Mouse (Mus musculus) CH12.LX (cell line): ENCODE measurements at regions not wholly inside any gene's neighbourhood (a gene's known extent, or its start where the extent isn't known, plus 50 kb on each side); places are given as distances from the start of the nearest gene placed in this dataset.

Experiments
- DNase-seq: peaks from one replicate; pipeline ENCODE4 v3.0.0-alpha.2; 2013; ENCODE audit errors: extremely low read depth
- H3K27ac ChIP-seq: 2 replicates; pipeline ENCODE4 v1.5.1; 2012; ENCODE audit warnings: low read depth, mild to moderate bottlenecking, control low read depth, moderate library complexity; ENCODE audit not compliant: insufficient read depth
- H3K27me3 ChIP-seq: replicated peaks from 2 replicates; pipeline ENCODE3; 2012; ENCODE audit warnings: inconsistent platforms
- H3K36me3 ChIP-seq, 2 experiments: replicated peaks in 1 of 2; 2 replicates each; pipeline versions ENCODE3 to v1.6.1; 2012; ENCODE audit warnings: inconsistent platforms in 1 of 2, low read length in 1 of 2, mild to moderate bottlenecking in 1 of 2, mixed read lengths in 1 of 2, moderate library complexity in 1 of 2; ENCODE audit not compliant: control insufficient read depth in 1 of 2, insufficient read depth in 1 of 2
- H3K4me1 ChIP-seq, 2 experiments: 2 replicates each; pipeline ENCODE4 v1.6.1; 2012; ENCODE audit warnings: inconsistent platforms in 1 of 2, moderate library complexity in 1 of 2; ENCODE audit not compliant: insufficient read depth in 2 of 2, control insufficient read depth in 1 of 2
- H3K4me2 ChIP-seq: 2 replicates; pipeline ENCODE4 v1.6.1; 2012; ENCODE audit warnings: low read depth, mild to moderate bottlenecking, control low read depth; ENCODE audit not compliant: poor library complexity, insufficient read depth, severe bottlenecking
- H3K4me3 ChIP-seq, 3 experiments: fragments of 150-350 bp in 1 of 3; sonication (generic) in 1 of 3; replicated peaks in 1 of 3; 2 replicates each; pipeline versions ENCODE3 to v1.5.1; 2011 to 2012; ENCODE audit warnings: low read depth in 2 of 3, low read length in 2 of 3, mild to moderate bottlenecking in 2 of 3, moderate library complexity in 2 of 3, control low read depth in 1 of 3, improper control_type of control experiment in 1 of 3, inconsistent platforms in 1 of 3, mixed read lengths in 1 of 3; ENCODE audit not compliant: poor library complexity in 1 of 3
- H3K79me2 ChIP-seq: replicated peaks from 2 replicates; pipeline ENCODE4 v1.6.1; 2012; ENCODE audit warnings: mild to moderate bottlenecking, moderate library complexity; ENCODE audit not compliant: control insufficient read depth, poor library complexity, insufficient read depth, severe bottlenecking; ENCODE audit errors: extremely low read depth
- H3K9ac ChIP-seq: 2 replicates; pipeline ENCODE4 v1.6.1; 2012; ENCODE audit warnings: low read depth, mild to moderate bottlenecking, control low read depth, moderate library complexity; ENCODE audit not compliant: insufficient read depth
- H3K9me3 ChIP-seq: replicated peaks from 2 replicates; pipeline ENCODE3; 2012; ENCODE audit warnings: low read length, inconsistent platforms, mixed read lengths
- CHD1 ChIP-seq: IDR thresholded peaks from 2 replicates; pipeline ENCODE4 v1.6.1; 2012; ENCODE audit warnings: low read depth, low read length, improper control_type of control experiment, inconsistent platforms
- CTCF ChIP-seq, 2 experiments: IDR thresholded peaks in 1 of 2; conservative IDR thresholded peaks in 1 of 2; 2 replicates each; pipeline ENCODE4 v1.5.1; 2011 to 2012; ENCODE audit warnings: low read depth in 2 of 2, low read length in 2 of 2, improper control_type of control experiment in 1 of 2, inconsistent platforms in 1 of 2, mild to moderate bottlenecking in 1 of 2, moderate library complexity in 1 of 2
- EP300 ChIP-seq: IDR thresholded peaks from 2 replicates; pipeline ENCODE4 v1.6.1; 2011; ENCODE audit warnings: low read length, improper control_type of control experiment
- HCFC1 ChIP-seq: IDR thresholded peaks from 2 replicates; pipeline ENCODE4 v1.6.1; 2012; ENCODE audit warnings: low read depth, mild to moderate bottlenecking, inconsistent platforms, low read length, improper control_type of control experiment
- IRF4 ChIP-seq: IDR thresholded peaks from 2 replicates; pipeline ENCODE4 v1.6.1; 2014; ENCODE audit warnings: low read depth, mild to moderate bottlenecking, inconsistent platforms, low read length, improper control_type of control experiment
- KAT2A ChIP-seq: IDR thresholded peaks from 2 replicates; pipeline ENCODE4 v1.6.1; 2012; ENCODE audit warnings: low read length, improper control_type of control experiment, inconsistent platforms; ENCODE audit not compliant: insufficient replicate concordance
- MAFK ChIP-seq: IDR thresholded peaks from 2 replicates; pipeline ENCODE4 v1.6.1; 2011; ENCODE audit warnings: low read length, improper control_type of control experiment; ENCODE audit not compliant: insufficient replicate concordance
- MAX ChIP-seq: IDR thresholded peaks from 2 replicates; pipeline ENCODE4 v1.6.1; 2011; ENCODE audit warnings: low read length, improper control_type of control experiment
- MAZ ChIP-seq: IDR thresholded peaks from 2 replicates; pipeline ENCODE4 v1.6.1; 2012; ENCODE audit warnings: low read depth, mild to moderate bottlenecking, inconsistent platforms, low read length, improper control_type of control experiment, moderate library complexity
- MYC ChIP-seq: IDR thresholded peaks from 2 replicates; pipeline ENCODE4 v1.6.1; 2011; ENCODE audit warnings: low read depth, mild to moderate bottlenecking, improper control_type of control experiment, low read length
- PAX5 ChIP-seq: IDR thresholded peaks from 2 replicates; pipeline ENCODE4 v1.6.1; 2012; ENCODE audit warnings: low read length, inconsistent platforms, mixed read lengths
- POLR2A ChIP-seq: IDR thresholded peaks from 2 replicates; pipeline ENCODE4 v1.6.1; 2011; ENCODE audit warnings: low read depth, mild to moderate bottlenecking, improper control_type of control experiment, low read length
- POLR2AphosphoS2 ChIP-seq: IDR thresholded peaks from 2 replicates; pipeline ENCODE4 v1.6.1; 2011; ENCODE audit warnings: low read depth, low read length, improper control_type of control experiment
- SIN3A ChIP-seq: IDR thresholded peaks from 2 replicates; pipeline ENCODE4 v1.6.1; 2012; ENCODE audit warnings: low read length, improper control_type of control experiment, inconsistent platforms
- SMC3 ChIP-seq: IDR thresholded peaks from 2 replicates; pipeline ENCODE4 v1.6.1; 2011; ENCODE audit warnings: low read depth, low read length, improper control_type of control experiment
- TBP ChIP-seq: conservative IDR thresholded peaks from 2 replicates; pipeline ENCODE4 v1.6.1; 2011; ENCODE audit warnings: low read depth, low read length, improper control_type of control experiment
- ZKSCAN1 ChIP-seq: IDR thresholded peaks from 2 replicates; pipeline ENCODE4 v1.6.1; 2012; ENCODE audit warnings: low read depth, inconsistent platforms, low read length, improper control_type of control experiment, borderline replicate concordance
- ZNF384 ChIP-seq: IDR thresholded peaks from 2 replicates; pipeline ENCODE4 v1.6.1; 2012; ENCODE audit warnings: low read depth, low read length, improper control_type of control experiment, inconsistent platforms
- dilution Hi-C: fragments of 300-500 bp; cut with MboI; formaldehyde crosslinking; loops from 2 replicates; pipeline ENCODE4 v1.14.3; 2020; ENCODE audit warnings: low sequenced_read_pairs; ENCODE audit not compliant: extremely low pct_unique_long_range_greater_than_20kb, extremely low pct_ligation_motif_present
- in situ Hi-C: fragments of 300-500 bp; cut with MboI; formaldehyde crosslinking; loops from 3 replicates; pipeline ENCODE4 v1.14.3; 2019; ENCODE audit warnings: low sequenced_read_pairs, low pct_ligation_motif_present, low pct_unique_long_range_greater_than_20kb, mixed read lengths

DNA sequence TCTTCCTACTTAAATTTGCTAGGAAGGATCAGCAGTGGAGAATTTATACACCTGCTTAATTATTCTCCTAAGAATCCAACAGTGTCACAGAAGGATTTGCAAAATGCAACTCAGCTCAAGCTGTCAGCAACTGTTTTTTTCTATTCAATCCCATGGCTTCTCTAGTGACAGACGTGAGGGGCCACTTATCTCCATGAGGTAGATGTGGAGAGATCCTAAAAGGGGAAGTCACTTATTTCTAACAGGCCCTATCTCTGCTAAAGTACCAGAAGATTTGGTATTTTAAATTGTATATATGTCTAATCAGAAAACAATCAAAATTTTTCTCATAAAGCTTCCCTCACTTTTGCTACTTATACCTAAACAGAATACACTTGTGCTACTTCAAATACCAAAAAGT lies 479.6 kb upstream of the Gpc5 start:
- Histone ChIP-seq H3K27ac (no peak overlapping the region), H3K4me3 (no peak overlapping the region), H3K4me2 (no peak overlapping the region), H3K4me1 (no peaks in the 10 kb centered on the region), H3K79me2 (no peaks in the 10 kb centered on the region), H3K36me3 (no peaks in the 10 kb centered on the region), H3K9me3 (peaks cover 23% of the 10 kb centered on the region), H3K27me3 (no peaks in the 10 kb centered on the region), H3K9ac (no peak overlapping the region)
- dilution Hi-C loops: no loop called here
- DNase-seq: no peak
- in situ Hi-C loops: no loop called here
- TF ChIP-seq ZNF384 (no peak), ZKSCAN1 (no peak), MAFK (no peak), TBP (no peak), MAX (no peak), PAX5 (no peak), CTCF (conservative IDR thresholded peaks at IDR 0.05 in 1 of 2, IDR thresholded peaks at IDR 0.05 in 1 of 2; ENCODE audit: low read depth in 2 of 2, low read length in 2 of 2) (no peak), CHD1 (no peak), HCFC1 (no peak), POLR2AphosphoS2 (no peak), SIN3A (no peak), MAZ (no peak), SMC3 (no peak), POLR2A (no peak), MYC (no peak), KAT2A (no peak)

DNA sequence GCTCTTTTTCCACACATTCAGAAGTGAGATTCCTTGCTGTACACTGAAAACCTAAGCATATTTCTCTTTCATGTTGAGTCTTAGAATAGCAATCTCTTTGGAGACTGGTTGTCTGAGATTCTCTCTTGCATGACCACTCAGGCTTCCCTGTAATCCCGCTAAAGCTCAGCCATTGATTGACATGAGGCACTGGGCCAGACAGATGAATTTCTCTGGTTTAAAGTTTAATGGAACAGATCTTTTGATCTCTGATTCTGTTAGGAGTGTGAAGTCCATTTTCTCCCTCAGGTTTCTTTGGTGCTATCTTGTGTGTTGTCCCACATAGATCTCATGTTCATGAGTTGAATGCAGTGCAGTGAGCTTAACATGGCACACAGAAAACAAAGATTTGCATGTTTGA lies 435.4 kb upstream of the Gpc5 start:
- no peaks in the 10 kb centered on the region for H3K4me1 ChIP-seq
- dilution Hi-C loops (no loop called here), in situ Hi-C loops (no loop called here)
- H3K27me3 ChIP-seq: no peaks in the 10 kb centered on the region
- no peak overlapping the region for H3K4me3 ChIP-seq
- no peaks in the 10 kb centered on the region for H3K79me2 ChIP-seq
- H3K9ac ChIP-seq: no peak overlapping the region
- H3K9me3 ChIP-seq: peaks cover 20% of the 10 kb centered on the region
- H3K36me3 ChIP-seq: no peaks in the 10 kb centered on the region
- TF ChIP-seq ZKSCAN1 (no peak), MAX (no peak), PAX5 (no peak), EP300 (no peak), IRF4 (no peak)
- H3K4me2 ChIP-seq: no peak overlapping the region
- H3K27ac ChIP-seq: no peak overlapping the region
- no peak for DNase-seq
